Mouse (Mus musculus) limb, embryonic 14.5 days (tissue): ENCODE measurements around the gene Tmprss13. TPM values are rescaled to one million over a fixed set of nuclear protein-coding genes. Genes with fewer than 3 reads are reported as not detected.

Source experiments
- ATAC-seq: fragments of 200-750 bp; cut with Nextera tagmentation; 2 replicates; pipeline ENCODE4 v1.8.0; 2017; ENCODE audit warnings: low read depth, moderate number of reproducible peaks, moderate TSS enrichment; ENCODE audit not compliant: low FRiP score
- DNase-seq: peaks from one replicate; pipeline ENCODE4 v3.0.0-alpha.2; 2015; ENCODE audit warnings: low spot score
- H3K27ac ChIP-seq: fragments of 300-500 bp; sonication (generic); replicated peaks from 2 replicates; pipeline ENCODE4 v1.5.1; 2014; ENCODE audit warnings: low read depth, mild to moderate bottlenecking, low read length, moderate library complexity, mixed read lengths
- H3K27me3 ChIP-seq: fragments of 300-500 bp; sonication (generic); 2 replicates; pipeline ENCODE4 v1.6.1; 2014; ENCODE audit warnings: low read length, mixed read lengths; ENCODE audit not compliant: control insufficient read depth, insufficient read depth
- H3K36me3 ChIP-seq: fragments of 300-500 bp; sonication (generic); 2 replicates; pipeline ENCODE4 v1.6.1; 2014; ENCODE audit warnings: mild to moderate bottlenecking, low read length, moderate library complexity, mixed read lengths; ENCODE audit not compliant: control insufficient read depth, insufficient read depth
- H3K4me1 ChIP-seq: fragments of 300-500 bp; sonication (generic); 2 replicates; pipeline ENCODE4 v1.6.1; 2014; ENCODE audit warnings: antibody characterized with exemption, low read length, mixed read lengths; ENCODE audit not compliant: control insufficient read depth, insufficient read depth
- H3K4me2 ChIP-seq: fragments of 300-500 bp; sonication (generic); replicated peaks from 2 replicates; pipeline ENCODE4 v1.6.1; 2014; ENCODE audit warnings: low read depth, mild to moderate bottlenecking, low read length, moderate library complexity; ENCODE audit not compliant: severe bottlenecking
- H3K4me3 ChIP-seq: fragments of 300-500 bp; sonication (generic); replicated peaks from 2 replicates; pipeline ENCODE4 v1.5.1; 2014; ENCODE audit warnings: low read length
- H3K9ac ChIP-seq: fragments of 300-500 bp; sonication (generic); 2 replicates; pipeline ENCODE4 v1.6.1; 2014; ENCODE audit warnings: mild to moderate bottlenecking, low read depth, low read length, moderate library complexity; ENCODE audit not compliant: severe bottlenecking
- H3K9me3 ChIP-seq: fragments of 300-500 bp; sonication (generic); 2 replicates; pipeline ENCODE4 v1.6.1; 2016; ENCODE audit warnings: low read length; ENCODE audit not compliant: control insufficient read depth
- POLR2A ChIP-seq: fragments of 200-500 bp; IDR thresholded peaks from 2 replicates; pipeline ENCODE4 v1.8.0; 2012; ENCODE audit warnings: inconsistent platforms, mild to moderate bottlenecking, moderate library complexity, borderline replicate concordance; ENCODE audit not compliant: insufficient read depth, insufficient read length; ENCODE audit errors: extremely low read depth
- WGBS: fragments of 180-500 bp; shearing (Covaris S2); extraction: QIAGEN DNeasy Blood & Tissue Kit; methylation state at CpG from one replicate; pipeline ENCODE4 v1.1.7; 2014; 5-methylcytosine and 5-hydroxymethylcytosine counted together
- polyA plus RNA-seq, 2 experiments: library from polyadenylated mRNA; depleted of rRNA in 1 of 2; stranded (reverse) in 1 of 2; unstranded in 1 of 2; fragments of >200 nt; fragmentation: Nextera tagmentation in 1 of 2; extraction: Ambion mirVana in 1 of 2; gene quantifications; 2 replicates each; pipeline versions ENCODE4 v1.2.1 to v1.2.3; 2012 to 2014

Tmprss13 gene
- polyA plus RNA-seq, 2 experiments = 2.5 to 5.9 TPM

DNA sequence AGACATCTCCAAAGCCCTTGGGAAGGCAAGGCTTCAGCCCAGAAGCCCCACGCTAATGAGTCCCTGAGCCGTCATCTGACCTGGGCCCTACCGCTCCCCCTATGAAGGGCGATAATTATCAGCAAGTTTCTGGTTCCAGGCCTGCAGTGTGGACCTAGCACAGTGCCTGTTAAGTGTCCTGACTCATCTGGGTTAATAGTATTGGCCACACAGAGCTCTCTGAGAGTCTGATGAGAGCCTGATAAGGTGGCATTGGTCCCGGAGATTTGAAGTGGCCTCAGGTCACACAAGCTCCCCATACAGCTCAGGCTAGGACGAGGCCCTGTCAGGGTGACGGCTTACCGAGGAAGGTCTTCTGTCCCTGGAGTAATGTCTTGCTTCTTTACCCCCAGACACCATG, 70.7 kb downstream of the Tmprss13 start:
- Histone ChIP-seq H3K36me3 (peaks cover 19% of the 10 kb centered on the region), H3K4me1 (no peaks in the 10 kb centered on the region), H3K4me3 (no peak overlapping the region), H3K9me3 (no peaks in the 10 kb centered on the region), H3K27ac (no peak overlapping the region), H3K9ac (no peak overlapping the region), H3K4me2 (no peak overlapping the region), H3K27me3 (no peaks in the 10 kb centered on the region)
- WGBS = 86% methylated on average over 8 of the region's 8 CpGs
- TF ChIP-seq POLR2A = no peak
- DNase-seq (no peak), ATAC-seq (no peak)

- 82% methylated on average over 7 of the region's 7 CpGs for WGBS
- no peak overlapping the region for H3K9ac ChIP-seq
- H3K27ac ChIP-seq = no peak overlapping the region
- DNase-seq (no peak), ATAC-seq (no peak)
- no peak for TF ChIP-seq POLR2A
- no peak overlapping the region for H3K4me2 ChIP-seq
- peaks cover 29% of the 10 kb centered on the region for H3K36me3 ChIP-seq
- H3K27me3 ChIP-seq = no peaks in the 10 kb centered on the region
- H3K4me3 ChIP-seq = no peak overlapping the region
- no peaks in the 10 kb centered on the region for H3K9me3 ChIP-seq
- no peaks in the 10 kb centered on the region for H3K4me1 ChIP-seq
Measured at GRCm38 (mm10) chr9:45391299-45391698, 72.4 kb downstream of the Tmprss13 start.

DNA sequence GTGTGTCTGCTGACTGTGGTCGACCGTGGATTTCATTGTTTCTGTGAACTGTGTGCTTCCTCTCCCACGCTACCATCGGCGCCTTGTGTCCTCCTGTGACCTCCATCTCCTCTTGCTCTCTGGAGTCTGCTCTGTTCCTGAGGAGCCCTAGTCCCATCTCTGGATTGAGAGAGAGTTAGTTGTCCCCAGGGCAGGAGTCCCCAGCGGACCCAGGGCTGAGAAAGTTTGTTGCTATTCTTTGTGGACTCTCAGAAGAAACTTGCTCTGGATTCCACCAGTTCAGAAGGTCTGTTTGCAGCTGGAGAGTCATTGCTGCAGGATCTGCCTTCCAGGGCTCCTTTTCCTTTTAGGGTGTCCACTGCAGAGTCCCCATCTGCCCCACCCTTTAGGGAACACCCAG, 76.3 kb downstream of the Tmprss13 start:
- H3K36me3 ChIP-seq = peaks cover 29% of the 10 kb centered on the region
- H3K9me3 ChIP-seq = no peaks in the 10 kb centered on the region
- no peak for TF ChIP-seq POLR2A
- H3K27me3 ChIP-seq = no peaks in the 10 kb centered on the region
- H3K4me2 ChIP-seq = no peak overlapping the region
- no peak for ATAC-seq
- no peak overlapping the region for H3K9ac ChIP-seq
- H3K27ac ChIP-seq = no peak overlapping the region
- no peak for DNase-seq
- 95% methylated on average over 6 of the region's 6 CpGs for WGBS
- H3K4me1 ChIP-seq = no peaks in the 10 kb centered on the region
- no peak overlapping the region for H3K4me3 ChIP-seq

GRCm38 (mm10) chr9:45395796-45396195, 76.9 kb downstream of the Tmprss13 start:
- Histone ChIP-seq H3K9me3 (no peaks in the 10 kb centered on the region), H3K4me1 (no peaks in the 10 kb centered on the region), H3K36me3 (peaks cover 29% of the 10 kb centered on the region), H3K27ac (no peak overlapping the region), H3K4me3 (no peak overlapping the region), H3K4me2 (no peak overlapping the region), H3K9ac (no peak overlapping the region), H3K27me3 (no peaks in the 10 kb centered on the region)
- no peak for TF ChIP-seq POLR2A
- no peak for DNase-seq
- ATAC-seq = no peak
- WGBS = 75% methylated on average over 3 of the region's 3 CpGs

Other genes starting within 250 kb of the Tmprss13 start
- 0.17 and 0.28 TPM in 2 replicates for gene Jaml, start 239.9 kb upstream of the Tmprss13 start, polyA plus RNA-seq (2012; rRNA removed)
- gene Jaml, start 239.9 kb upstream of the Tmprss13 start, polyA plus RNA-seq (2014; fragmentation: Nextera tagmentation; extraction: Ambion mirVana) = 0.30 and 0.43 TPM in 2 replicates
- gene Scn2b, start 201.3 kb upstream of the Tmprss13 start, polyA plus RNA-seq (2012; rRNA removed) = 6.5 and 6.6 TPM in 2 replicates
- 3.3 and 5.4 TPM in 2 replicates for gene Scn2b, start 201.3 kb upstream of the Tmprss13 start, polyA plus RNA-seq (2014; fragmentation: Nextera tagmentation; extraction: Ambion mirVana)
- 0.14 and 0.17 TPM in 2 replicates for gene Scn4b, start 180.7 kb upstream of the Tmprss13 start, polyA plus RNA-seq (2012; rRNA removed)
- 0.04 and 0.10 TPM in 2 replicates for gene Scn4b, start 180.7 kb upstream of the Tmprss13 start, polyA plus RNA-seq (2014; fragmentation: Nextera tagmentation; extraction: Ambion mirVana)
- gene BC049352, start 137.1 kb upstream of the Tmprss13 start, polyA plus RNA-seq (2012; rRNA removed) = 0.04 TPM in 1 of 2 replicates, not detected in the other
- not detected in 2 replicates for gene BC049352, start 137.1 kb upstream of the Tmprss13 start, polyA plus RNA-seq (2014; fragmentation: Nextera tagmentation; extraction: Ambion mirVana)
- 1.9 and 2.3 TPM in 2 replicates for gene Tmprss4, start 115.0 kb upstream of the Tmprss13 start, polyA plus RNA-seq (2012; rRNA removed)
- 3.4 and 5.0 TPM in 2 replicates for gene Tmprss4, start 115.0 kb upstream of the Tmprss13 start, polyA plus RNA-seq (2014; fragmentation: Nextera tagmentation; extraction: Ambion mirVana)
- gene Il10ra, start 50.0 kb upstream of the Tmprss13 start, polyA plus RNA-seq (2012; rRNA removed) = 1.6 TPM in 2 replicates
- gene Il10ra, start 50.0 kb upstream of the Tmprss13 start, polyA plus RNA-seq (2014; fragmentation: Nextera tagmentation; extraction: Ambion mirVana) = 1.3 and 1.6 TPM in 2 replicates
- 97.4 and 120 TPM in 2 replicates for gene Fxyd6, start 51.1 kb downstream of the Tmprss13 start, polyA plus RNA-seq (2012; rRNA removed)
- gene Fxyd6, start 51.1 kb downstream of the Tmprss13 start, polyA plus RNA-seq (2014; fragmentation: Nextera tagmentation; extraction: Ambion mirVana) = 82.7 and 94.3 TPM in 2 replicates
- gene Fxyd2, start 80.6 kb downstream of the Tmprss13 start, polyA plus RNA-seq (2012; rRNA removed) = 6.0 and 8.5 TPM in 2 replicates
- gene Fxyd2, start 80.6 kb downstream of the Tmprss13 start, polyA plus RNA-seq (2014; fragmentation: Nextera tagmentation; extraction: Ambion mirVana) = 6.1 and 7.6 TPM in 2 replicates
- 1.0 and 1.3 TPM in 2 replicates for gene Dscaml1, start 107.5 kb downstream of the Tmprss13 start, polyA plus RNA-seq (2012; rRNA removed)
- gene Dscaml1, start 107.5 kb downstream of the Tmprss13 start, polyA plus RNA-seq (2014; fragmentation: Nextera tagmentation; extraction: Ambion mirVana) = 0.40 and 0.43 TPM in 2 replicates